Mouse (Mus musculus) kidney, embryonic 15.5 days (tissue): Measurements from ENCODE around the gene Siglec1. TPM values are rescaled to one million over a fixed set of nuclear protein-coding genes. Genes with fewer than 3 reads are reported as not detected.
A peak's percentile ranks its signal among the peaks of the same experiment; 100 is the strongest.

Experiments used
- ATAC-seq: fragments of 200-750 bp; cut with Nextera tagmentation; replicated peaks from 2 replicates; pipeline ENCODE4 v1.8.0; 2017; ENCODE audit warnings: moderate TSS enrichment; ENCODE audit not compliant: low FRiP score
- H3K27ac ChIP-seq: fragments of 300-500 bp; sonication (generic); 2 replicates; pipeline ENCODE4 v1.5.1; 2015; ENCODE audit warnings: mild to moderate bottlenecking, inconsistent platforms
- H3K27me3 ChIP-seq: fragments of 300-500 bp; sonication (generic); 2 replicates; pipeline ENCODE4 v1.6.1; 2015; ENCODE audit warnings: inconsistent platforms
- H3K36me3 ChIP-seq: fragments of 300-500 bp; sonication (generic); 2 replicates; pipeline ENCODE4 v1.6.1; 2015; ENCODE audit warnings: inconsistent platforms
- H3K4me1 ChIP-seq: fragments of 300-500 bp; sonication (generic); 2 replicates; pipeline ENCODE4 v1.6.1; 2015; ENCODE audit warnings: inconsistent platforms
- H3K4me2 ChIP-seq: fragments of 300-500 bp; sonication (generic); 2 replicates; pipeline ENCODE4 v1.6.1; 2015; ENCODE audit warnings: moderate library complexity, mild to moderate bottlenecking, inconsistent platforms
- H3K4me3 ChIP-seq: fragments of 300-500 bp; sonication (generic); replicated peaks from 2 replicates; pipeline ENCODE4 v1.5.1; 2015; ENCODE audit warnings: mild to moderate bottlenecking, inconsistent platforms
- H3K9ac ChIP-seq: fragments of 300-500 bp; sonication (generic); 2 replicates; pipeline ENCODE4 v1.6.1; 2015; ENCODE audit warnings: mild to moderate bottlenecking, inconsistent platforms
- H3K9me3 ChIP-seq: fragments of 300-500 bp; sonication (generic); replicated peaks from 2 replicates; pipeline ENCODE4 v1.6.1; 2016; ENCODE audit warnings: inconsistent platforms
- WGBS: fragments of 180-500 bp; shearing (Covaris S2); methylation state at CpG from one replicate; pipeline ENCODE4 v1.1.7; 2015; ENCODE audit warnings: mixed read lengths; 5-methylcytosine and 5-hydroxymethylcytosine counted together
- polyA plus RNA-seq: library from polyadenylated mRNA; unstranded; fragments of >200 nt; fragmentation: Nextera tagmentation; extraction: Ambion mirVana; gene quantifications from 2 replicates; pipeline ENCODE4 v1.2.1, GENCODE M21; 2015

Siglec1 gene
- 0.35 and 0.49 TPM in 2 replicates for polyA plus RNA-seq

DNA sequence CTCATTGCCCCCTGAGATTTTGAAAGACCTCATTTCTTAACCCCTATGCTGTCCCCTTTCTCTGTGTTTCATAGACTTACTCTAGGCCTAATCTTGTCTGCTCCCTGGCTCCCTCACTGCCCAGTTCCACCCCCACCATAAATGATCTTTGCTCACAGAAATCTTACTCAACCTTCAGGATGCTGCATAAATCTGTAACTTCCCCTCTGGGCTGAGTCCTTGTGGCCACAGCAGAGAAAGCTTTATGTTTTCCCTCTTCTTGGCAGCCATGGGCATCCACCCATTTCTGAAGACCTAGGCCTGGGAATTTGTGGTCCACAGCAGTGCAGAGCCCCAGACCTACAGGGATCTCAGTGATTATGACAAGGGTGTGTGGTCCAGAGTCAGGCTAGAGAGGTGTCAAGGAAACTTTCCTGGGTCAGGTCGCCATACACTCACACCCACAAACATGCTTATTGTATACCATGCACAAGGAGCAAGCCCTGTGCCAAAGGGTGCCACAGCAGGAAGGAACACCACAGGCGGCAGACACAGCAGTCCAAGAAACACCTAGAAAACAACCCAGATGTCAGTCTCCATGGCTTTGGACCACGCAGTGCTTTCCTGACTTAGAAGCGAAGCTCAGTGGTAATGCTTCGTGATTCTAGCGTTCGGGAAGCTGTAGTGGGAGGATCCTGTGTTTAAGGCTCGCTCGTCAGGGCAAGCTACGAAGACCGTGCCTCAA is at the start of gene Siglec1:
Gene Siglec1, minus strand, starts transcription at position 99 of the 724 bp plus-strand sequence.
- Histone ChIP-seq H3K36me3 (no peaks in the 10 kb centered on the region), H3K9ac (no peak within 1 kb of the TSS), H3K4me2 (no peak within 1 kb of the TSS), H3K4me1 (peaks cover 12% of the 10 kb centered on the region), H3K27ac (peak within 1 kb of the TSS; percentile 37; the same call in 1 of the 2 replicates), H3K9me3 (no peaks in the 10 kb centered on the region), H3K4me3 (no peak within 1 kb of the TSS), H3K27me3 (no peaks in the 10 kb centered on the region)
- WGBS: 75% methylated on average over 11 of the region's 11 CpGs
- ATAC-seq: no peak

DNA sequence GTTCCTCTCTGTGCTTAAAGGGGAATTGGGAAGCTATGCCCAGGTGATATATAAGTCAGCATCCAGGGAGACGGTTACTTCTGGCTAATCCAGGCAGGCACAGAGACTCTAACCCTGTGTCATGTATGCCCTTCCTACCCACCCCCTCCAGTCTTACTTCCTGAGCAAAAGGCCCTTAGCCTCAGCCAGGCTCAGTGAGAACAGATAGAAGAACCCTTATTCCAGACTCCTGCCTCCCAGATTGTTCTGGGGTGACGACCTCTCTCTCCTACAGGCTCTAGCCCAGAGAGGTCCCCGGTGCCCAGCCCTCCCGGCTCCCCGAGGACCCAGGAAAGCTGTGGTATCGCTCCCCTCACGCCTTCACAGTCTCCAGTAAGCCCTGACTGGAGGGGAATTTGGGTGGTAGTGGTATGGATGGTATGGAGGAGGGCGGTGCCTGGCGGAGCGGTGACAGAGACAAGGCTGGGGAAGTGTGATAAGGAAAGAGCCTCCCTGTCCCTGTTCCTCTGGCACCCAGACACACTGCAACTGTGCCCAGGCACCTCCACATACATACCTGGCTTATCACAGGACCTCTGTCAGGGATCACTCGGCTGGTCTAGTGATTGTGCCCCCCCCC is 49.1 kb upstream of the Siglec1 start:
- Histone ChIP-seq H3K9me3 (no peaks in the 10 kb centered on the region), H3K4me1 (peaks cover 34% of the 10 kb centered on the region), H3K9ac (no peak overlapping the region), H3K36me3 (peaks cover 64% of the 10 kb centered on the region), H3K4me3 (no peak overlapping the region), H3K27me3 (no peaks in the 10 kb centered on the region), H3K27ac (peak overlapping the region; percentile 70; the same call in 1 of the 2 replicates), H3K4me2 (no peak overlapping the region)
- 72% methylated on average over 11 of the region's 11 CpGs for WGBS
- peak; percentile 82 for ATAC-seq

DNA sequence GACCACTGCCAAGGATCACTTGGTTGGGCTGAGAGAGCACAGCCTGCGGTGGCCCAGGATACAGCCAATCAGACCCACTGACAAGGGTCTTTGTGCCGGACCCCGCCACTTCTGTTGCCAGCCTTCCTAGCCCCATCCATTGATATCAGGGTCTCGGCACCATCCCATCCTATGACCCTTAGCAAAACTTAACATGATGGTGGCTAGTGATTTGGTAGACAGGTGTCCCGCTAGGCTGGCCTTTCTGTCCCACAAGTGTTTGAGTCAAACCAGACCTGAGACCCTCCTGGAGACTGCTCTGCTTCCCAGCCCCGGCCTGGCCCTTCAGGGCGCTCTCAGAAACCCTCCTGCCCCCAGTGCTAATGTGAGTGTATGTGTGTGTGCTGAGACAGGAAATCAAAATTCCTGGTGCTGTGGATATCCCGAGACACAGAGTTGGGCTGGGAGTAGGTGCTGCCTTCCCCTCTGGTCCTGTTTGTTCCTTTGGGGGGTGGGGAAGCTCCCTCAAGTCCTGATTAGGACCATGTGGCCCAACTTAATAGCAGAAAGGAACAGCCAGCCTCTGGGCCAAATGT is 48.3 kb upstream of the Siglec1 start:
- Histone ChIP-seq H3K36me3 (peaks cover 60% of the 10 kb centered on the region), H3K4me3 (no peak overlapping the region), H3K4me2 (no peak overlapping the region), H3K9me3 (no peaks in the 10 kb centered on the region), H3K4me1 (peaks cover 30% of the 10 kb centered on the region), H3K27ac (peak overlapping the region; percentile 70), H3K27me3 (no peaks in the 10 kb centered on the region), H3K9ac (no peak overlapping the region)
- 82% methylated on average over 8 of the region's 8 CpGs for whole genome bisulfite sequencing
- ATAC-seq: no peak

DNA sequence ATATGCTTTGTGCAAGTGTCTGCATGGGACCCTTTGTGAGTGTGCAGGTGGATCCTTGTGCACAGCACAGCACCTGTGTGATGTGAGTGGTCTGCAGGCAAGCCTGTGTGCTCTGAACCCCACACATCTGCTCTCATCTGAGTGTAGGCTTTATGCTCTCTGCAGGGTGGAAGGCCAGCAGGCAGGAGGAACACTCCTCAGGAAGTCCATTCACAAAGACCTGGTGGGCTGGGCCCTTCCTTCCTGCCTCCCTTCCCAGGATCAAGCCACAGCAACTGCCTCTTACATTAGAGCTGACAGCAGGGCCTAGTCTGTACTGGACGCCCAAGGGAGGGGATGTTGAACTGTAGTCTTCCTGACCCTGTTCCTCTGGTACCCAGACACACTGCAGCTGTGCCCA is 47.8 kb upstream of the Siglec1 start:
- ATAC-seq: no peak; the same call in 1 of the 2 replicates
- peak overlapping the region; percentile 70 for H3K27ac ChIP-seq
- H3K4me1 ChIP-seq: peaks cover 29% of the 10 kb centered on the region
- no peaks in the 10 kb centered on the region for H3K27me3 ChIP-seq
- H3K4me2 ChIP-seq: no peak overlapping the region
- WGBS: 40% methylated on average over 1 of the region's 1 CpGs
- no peak overlapping the region for H3K4me3 ChIP-seq
- no peaks in the 10 kb centered on the region for H3K9me3 ChIP-seq
- no peak overlapping the region for H3K9ac ChIP-seq
- H3K36me3 ChIP-seq: peaks cover 55% of the 10 kb centered on the region

DNA sequence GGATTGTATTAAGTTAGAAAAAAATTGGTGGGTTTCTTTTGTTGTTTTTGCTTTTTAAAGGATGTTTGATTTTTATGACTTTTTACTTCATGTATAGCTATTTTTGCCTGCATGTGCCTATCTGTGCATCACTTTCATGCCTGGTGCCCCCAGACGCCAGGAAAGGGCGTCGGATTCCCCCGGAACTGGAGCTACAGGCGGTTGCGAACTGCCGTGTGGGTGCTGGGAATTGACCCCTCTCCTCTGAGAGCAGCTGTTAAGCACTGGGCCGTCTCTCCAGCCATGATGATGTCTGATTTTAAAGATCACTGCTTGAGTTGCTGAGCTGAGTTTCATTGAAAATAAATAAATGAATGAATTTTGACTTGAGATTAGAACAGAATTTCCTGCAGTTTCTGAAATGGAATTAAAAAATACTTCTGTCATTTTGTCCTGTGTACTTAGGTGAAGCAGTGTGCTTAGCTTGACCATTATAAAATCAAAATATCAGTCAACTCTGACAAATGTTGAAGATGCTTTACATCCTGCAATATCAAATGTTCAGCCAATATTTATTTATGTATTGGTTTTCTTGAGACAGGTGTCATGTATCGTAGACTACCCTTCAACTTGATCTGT is 46.5 kb upstream of the Siglec1 start, which contains the start of gene Gm11037:
Gene Gm11037, plus strand, starts transcription at position 568 of the 618 bp plus-strand sequence.
- 79% methylated on average over 9 of the region's 9 CpGs for WGBS
- H3K9ac ChIP-seq: no peak within 1 kb of the TSS
- no peaks in the 10 kb centered on the region for H3K9me3 ChIP-seq
- ATAC-seq: no peak
- H3K27me3 ChIP-seq: no peaks in the 10 kb centered on the region
- peaks cover 41% of the 10 kb centered on the region for H3K36me3 ChIP-seq
- no peak within 1 kb of the TSS for H3K4me2 ChIP-seq
- H3K27ac ChIP-seq: peak within 1 kb of the TSS; percentile 54
- H3K4me1 ChIP-seq: peaks cover 42% of the 10 kb centered on the region
- no peak within 1 kb of the TSS for H3K4me3 ChIP-seq

DNA sequence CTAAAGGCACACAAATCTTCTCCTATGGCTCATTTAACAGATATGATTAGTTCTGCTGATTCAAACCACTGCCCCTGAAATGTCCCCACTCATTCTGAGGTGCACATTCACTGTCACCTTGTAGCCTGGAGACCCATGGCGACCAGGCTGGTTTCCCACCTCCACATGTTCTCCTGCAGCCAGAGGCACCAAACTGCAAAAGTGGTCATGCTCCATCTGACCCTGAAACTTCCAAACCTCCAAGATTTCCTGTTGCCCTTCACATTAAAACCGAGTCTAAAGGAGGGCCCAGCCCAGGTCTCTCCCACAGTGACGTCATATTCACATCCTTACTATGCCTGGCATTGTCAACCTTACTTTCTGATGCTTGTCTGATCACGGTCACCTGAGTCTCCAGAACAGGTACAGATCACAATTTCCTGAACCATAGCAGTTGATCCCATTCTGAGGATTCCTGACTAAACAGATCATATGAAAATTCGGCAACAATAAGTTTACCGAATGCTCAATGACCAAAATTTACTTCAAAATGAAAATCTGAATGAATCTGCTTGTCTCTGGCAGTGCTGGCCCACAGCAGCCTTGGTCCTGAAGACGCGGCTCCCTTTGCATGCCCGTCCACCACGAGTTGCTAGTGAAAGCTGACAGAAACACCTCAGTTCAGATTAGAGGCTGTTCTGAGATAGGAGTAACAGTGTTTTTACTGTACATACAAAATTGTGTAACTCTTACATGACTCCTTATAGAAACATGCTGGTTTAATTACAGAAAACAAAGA is 45.7 kb upstream of the Siglec1 start:
- H3K27ac ChIP-seq: no peak overlapping the region
- H3K9me3 ChIP-seq: no peaks in the 10 kb centered on the region
- H3K4me1 ChIP-seq: peaks cover 47% of the 10 kb centered on the region
- WGBS: 80% methylated on average over 10 of the region's 10 CpGs
- no peaks in the 10 kb centered on the region for H3K27me3 ChIP-seq
- H3K9ac ChIP-seq: no peak overlapping the region
- H3K4me3 ChIP-seq: no peak overlapping the region
- ATAC-seq: no peak
- no peak overlapping the region for H3K4me2 ChIP-seq
- H3K36me3 ChIP-seq: peaks cover 34% of the 10 kb centered on the region

DNA sequence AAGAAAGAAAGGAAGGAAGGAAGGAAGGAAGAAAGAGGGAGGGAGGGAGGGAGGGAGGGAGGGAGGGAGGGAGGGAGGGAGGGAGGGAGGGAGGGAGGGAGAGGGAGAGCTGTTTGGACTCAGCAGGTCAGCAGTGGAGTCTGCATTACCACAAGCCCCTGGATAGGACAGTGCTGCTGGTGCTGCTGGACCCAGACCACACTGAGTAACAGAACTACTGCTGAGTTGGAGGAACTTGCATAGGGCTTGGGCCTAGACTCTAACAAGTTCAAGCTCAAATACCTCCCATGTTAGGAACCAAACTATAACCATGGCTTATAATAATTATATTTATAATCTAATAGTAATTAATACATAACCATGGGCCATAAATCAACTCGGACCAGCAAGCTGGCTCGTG is 44.3 kb upstream of the Siglec1 start:
- Histone ChIP-seq H3K27me3 (no peaks in the 10 kb centered on the region), H3K9ac (no peak overlapping the region), H3K36me3 (peaks cover 22% of the 10 kb centered on the region), H3K4me2 (no peak overlapping the region), H3K27ac (no peak overlapping the region), H3K4me3 (no peak overlapping the region), H3K9me3 (no peaks in the 10 kb centered on the region), H3K4me1 (peaks cover 58% of the 10 kb centered on the region)
- 65% methylated on average over 2 of the region's 2 CpGs for WGBS
- ATAC-seq: no peak

DNA sequence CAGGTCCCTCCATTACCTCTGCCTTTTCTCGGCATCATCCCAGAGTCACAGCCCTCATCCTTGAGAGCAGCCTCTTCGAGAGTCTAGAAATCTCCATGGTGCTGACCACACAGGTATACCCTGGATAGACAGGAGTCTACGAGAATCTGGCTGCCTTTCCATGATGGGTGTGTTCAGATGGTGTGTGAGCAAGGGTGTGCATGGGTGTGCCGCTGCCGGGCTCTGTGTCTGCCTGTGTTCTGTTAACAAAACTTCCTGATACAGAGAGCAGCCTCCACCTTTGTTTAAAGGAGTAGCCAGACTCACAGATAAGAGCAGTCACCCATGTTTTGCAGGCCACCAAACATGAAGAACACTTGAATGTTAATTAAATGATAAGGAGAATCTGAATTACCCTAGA is 43.3 kb upstream of the Siglec1 start:
- H3K27ac ChIP-seq: no peak overlapping the region
- H3K4me1 ChIP-seq: peaks cover 54% of the 10 kb centered on the region
- peaks cover 19% of the 10 kb centered on the region for H3K36me3 ChIP-seq
- H3K9ac ChIP-seq: no peak overlapping the region
- H3K9me3 ChIP-seq: no peaks in the 10 kb centered on the region
- H3K4me3 ChIP-seq: no peak overlapping the region
- H3K4me2 ChIP-seq: no peak overlapping the region
- WGBS: 73% methylated on average over 5 of the region's 5 CpGs
- no peaks in the 10 kb centered on the region for H3K27me3 ChIP-seq
- no peak for ATAC-seq

DNA sequence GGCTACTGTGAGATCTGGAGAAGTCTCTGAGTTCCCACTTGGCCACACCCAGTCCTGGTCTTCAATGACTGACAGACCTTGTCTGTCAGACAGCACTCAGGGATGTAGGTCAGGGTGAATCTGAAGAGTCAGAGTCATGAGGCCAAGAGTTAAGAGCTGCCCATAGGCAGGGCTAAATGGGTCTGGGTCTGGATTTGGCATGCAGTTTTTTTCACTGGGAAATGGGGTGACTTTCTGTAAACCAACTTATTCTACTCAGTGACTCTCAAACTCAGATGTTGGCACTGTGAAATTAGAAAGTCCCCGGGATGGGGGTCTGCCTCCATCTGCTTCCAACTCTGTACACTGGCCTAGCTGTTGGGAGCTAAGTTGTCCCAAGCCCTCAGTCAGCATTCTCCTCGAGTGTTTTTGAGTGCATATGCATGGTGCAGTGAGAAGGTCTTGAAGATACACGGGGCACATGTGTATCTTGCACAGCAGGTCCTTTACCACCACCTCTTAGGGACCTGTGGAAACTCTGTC is 42.1 kb upstream of the Siglec1 start:
- H3K4me1 ChIP-seq: peaks cover 57% of the 10 kb centered on the region
- 76% methylated on average over 3 of the region's 3 CpGs for WGBS
- H3K27ac ChIP-seq: 0 out of 2 replicates have a peak overlapping the region, but pooled peaks have one; percentile 86
- H3K9ac ChIP-seq: no peak overlapping the region
- no peaks in the 10 kb centered on the region for H3K27me3 ChIP-seq
- H3K4me2 ChIP-seq: peak overlapping the region; percentile 62
- H3K36me3 ChIP-seq: peaks cover 8% of the 10 kb centered on the region; the same call in 1 of the 2 replicates
- H3K4me3 ChIP-seq: peak overlapping the region; percentile 57
- no peak for ATAC-seq
- H3K9me3 ChIP-seq: no peaks in the 10 kb centered on the region

DNA sequence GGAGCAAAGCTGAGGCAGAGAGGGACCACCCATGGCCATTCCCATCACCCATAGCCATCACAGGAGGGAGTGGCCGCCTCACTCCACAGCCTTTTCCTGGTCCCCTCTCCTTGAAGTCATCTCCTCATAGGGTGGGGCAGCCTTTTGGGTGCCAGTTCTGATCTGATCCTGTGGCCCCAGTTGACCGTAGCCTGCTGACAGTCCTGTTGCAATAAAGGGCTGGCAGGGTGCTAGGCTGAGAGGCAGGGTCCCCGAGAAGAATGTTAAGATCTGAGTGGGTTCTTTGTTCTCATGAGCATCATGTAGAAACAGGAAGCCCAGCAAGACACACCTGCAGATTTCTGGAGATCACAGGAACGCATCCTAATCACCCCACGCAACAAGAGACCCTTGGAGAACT is 41.6 kb upstream of the Siglec1 start:
- Histone ChIP-seq H3K4me1 (peaks cover 57% of the 10 kb centered on the region), H3K9me3 (no peaks in the 10 kb centered on the region), H3K4me2 (peak overlapping the region; percentile 62), H3K27me3 (no peaks in the 10 kb centered on the region), H3K36me3 (0 out of 2 replicates have a peak, but pooled peaks cover 3% of the 10 kb centered on the region), H3K4me3 (peak overlapping the region; percentile 57), H3K9ac (0 out of 2 replicates have a peak overlapping the region, but pooled peaks have one; percentile 8), H3K27ac (peak overlapping the region; percentile 86; the same call in 1 of the 2 replicates)
- no peak for ATAC-seq
- WGBS: 69% methylated on average over 5 of the region's 5 CpGs

DNA sequence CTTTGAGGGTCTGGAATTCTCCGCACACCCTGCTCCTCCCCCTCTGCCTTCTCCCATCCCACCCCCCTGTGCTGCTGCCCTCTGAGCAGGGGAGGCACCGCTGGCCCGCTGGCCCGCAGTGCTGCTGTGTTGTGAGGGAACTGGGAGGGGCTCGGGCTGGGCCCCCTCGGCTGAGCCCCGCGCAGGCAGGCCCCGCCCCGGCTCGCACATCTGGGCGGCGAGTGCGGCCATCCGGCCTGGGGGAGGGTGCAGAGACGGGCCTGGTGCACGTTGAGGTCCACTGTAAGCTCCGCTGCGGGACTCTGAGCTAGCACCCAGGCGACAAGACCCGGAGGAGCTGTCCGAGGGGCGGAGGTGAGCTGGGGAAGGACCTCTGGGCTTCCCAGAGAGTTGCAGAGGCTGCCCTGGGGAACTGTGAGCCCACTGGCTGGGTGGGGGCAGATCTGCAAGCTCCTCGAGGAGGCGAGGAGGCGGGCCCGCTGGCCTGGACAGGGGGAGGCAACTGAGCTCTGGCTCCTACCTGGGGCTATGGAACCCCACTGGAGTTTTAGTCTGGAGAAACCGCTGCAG is 40.7 kb upstream of the Siglec1 start, which contains the start of gene Hspa12b:
Gene Hspa12b, plus strand, starts transcription at position 120 of the 570 bp plus-strand sequence.
- no peaks in the 10 kb centered on the region for H3K27me3 ChIP-seq
- H3K36me3 ChIP-seq: no peaks in the 10 kb centered on the region
- ATAC-seq: peak; percentile 93
- H3K9ac ChIP-seq: peak within 1 kb of the TSS; percentile 59
- peak within 1 kb of the TSS; percentile 86 for H3K27ac ChIP-seq
- H3K9me3 ChIP-seq: no peaks in the 10 kb centered on the region
- peak within 1 kb of the TSS; percentile 62 for H3K4me2 ChIP-seq
- 0% methylated on average over 28 of the region's 28 CpGs for WGBS
- H3K4me3 ChIP-seq: peak within 1 kb of the TSS; percentile 57
- peaks cover 56% of the 10 kb centered on the region for H3K4me1 ChIP-seq
